Mouse (Mus musculus): ENCODE results near the gene Gm26602. TPM values are rescaled to one million over a fixed set of nuclear protein-coding genes. Genes with fewer than 3 reads are reported as not detected.

Gene Gm26602
- 1.4 and 18.3 TPM in 2 replicates for polyA plus RNA-seq (2015; fragmentation: Nextera tagmentation; extraction: Ambion mirVana)

GRCm38 (mm10) chr10:79910556-79910955 is at the start of gene Gm26602:
Gene Gm26602 (plus strand): TSS chr10:79910856.
- Histone ChIP-seq H3K36me3 (ENCODE audit: control insufficient read depth, insufficient read depth, low read length) (peaks cover 12% of the 10 kb centered on the region), H3K4me3 (ENCODE audit: low read length) (no peak within 1 kb of the TSS), H3K4me1 (ENCODE audit: control insufficient read depth, insufficient read depth, low read depth, low read length) (peaks cover 22% of the 10 kb centered on the region), H3K4me2 (ENCODE audit: low read length) (no peak within 1 kb of the TSS), H3K9me3 (ENCODE audit: control insufficient read depth, low read length) (no peaks in the 10 kb centered on the region), H3K9ac (ENCODE audit: low read depth, low read length) (peak within 1 kb of the TSS; percentile 54), H3K27ac (ENCODE audit: low read depth, low read length) (peak within 1 kb of the TSS; percentile 85), H3K27me3 (replicated peaks; ENCODE audit: control insufficient read depth, insufficient read depth, low read length) (no peaks in the 10 kb centered on the region)
- ATAC-seq = no peak
- 99% methylated on average over 4 of the region's 4 CpGs for WGBS

DNA sequence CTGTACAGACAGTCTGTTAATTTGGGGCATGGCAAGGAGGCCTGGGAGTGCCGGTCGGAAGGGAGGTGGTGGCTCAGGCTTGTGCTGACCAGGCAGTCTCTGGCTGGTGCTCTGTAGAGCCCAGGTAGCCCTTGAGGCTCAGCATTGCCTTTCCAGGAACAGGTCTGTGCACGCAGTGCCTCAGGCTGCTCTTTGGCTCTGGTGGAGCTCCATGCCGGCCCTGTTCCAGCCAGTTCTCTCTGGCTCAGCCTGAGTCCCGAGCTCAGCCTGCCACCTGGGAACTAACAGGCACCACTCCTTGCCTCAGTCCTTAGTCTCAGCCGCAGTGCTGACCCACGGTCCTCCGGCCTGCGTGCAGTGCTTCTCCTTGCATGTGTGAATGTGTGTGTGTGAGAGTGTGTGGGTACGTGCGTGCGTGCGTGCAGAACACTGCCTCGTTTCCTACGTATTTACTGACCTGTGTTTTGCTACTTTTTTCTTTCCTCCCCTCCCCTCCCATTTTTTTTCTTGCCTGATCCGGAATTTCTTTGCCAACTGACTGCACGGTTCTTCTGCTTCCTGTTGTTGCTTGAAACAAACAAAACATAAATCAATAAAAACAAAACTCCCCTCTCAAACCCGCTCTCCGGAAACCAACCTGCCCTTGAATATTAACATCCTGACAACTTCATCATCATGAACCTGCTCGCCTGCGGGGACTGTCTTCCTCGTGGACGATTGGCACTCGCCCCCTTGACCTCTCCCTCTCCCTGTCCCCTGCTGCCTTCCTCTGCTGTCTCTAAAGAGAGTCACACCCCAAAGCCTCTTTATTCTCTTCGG is 49.2 kb upstream of the Gm26602 start:
- Histone ChIP-seq H3K4me1 (ENCODE audit: control insufficient read depth, insufficient read depth, low read depth, low read length) (peaks cover 35% of the 10 kb centered on the region), H3K9ac (ENCODE audit: low read depth, low read length) (no peak overlapping the region), H3K27ac (ENCODE audit: low read depth, low read length) (no peak overlapping the region), H3K27me3 (replicated peaks; ENCODE audit: control insufficient read depth, insufficient read depth, low read length) (no peaks in the 10 kb centered on the region), H3K4me3 (ENCODE audit: low read length) (no peak overlapping the region), H3K4me2 (ENCODE audit: low read length) (no peak overlapping the region), H3K36me3 (ENCODE audit: control insufficient read depth, insufficient read depth, low read length) (peaks cover 52% of the 10 kb centered on the region), H3K9me3 (ENCODE audit: control insufficient read depth, low read length) (no peaks in the 10 kb centered on the region)
- WGBS = 71% methylated on average over 25 of the region's 25 CpGs
- ATAC-seq = no peak

GRCm38 (mm10) chr10:79862049-79862788 is 48.4 kb upstream of the Gm26602 start:
- no peak overlapping the region for H3K4me3 ChIP-seq (ENCODE audit: low read length)
- H3K9me3 ChIP-seq (ENCODE audit: control insufficient read depth, low read length) = no peaks in the 10 kb centered on the region
- H3K27ac ChIP-seq (ENCODE audit: low read depth, low read length) = no peak overlapping the region; the same call in 1 of the 2 replicates
- ATAC-seq = no peak
- H3K4me1 ChIP-seq (ENCODE audit: control insufficient read depth, insufficient read depth, low read depth, low read length) = peaks cover 27% of the 10 kb centered on the region
- H3K9ac ChIP-seq (ENCODE audit: low read depth, low read length) = no peak overlapping the region; the same call in 1 of the 2 replicates
- no peak overlapping the region for H3K4me2 ChIP-seq (ENCODE audit: low read length)
- WGBS = 72% methylated on average over 23 of the region's 23 CpGs
- H3K36me3 ChIP-seq (ENCODE audit: control insufficient read depth, insufficient read depth, low read length) = peaks cover 56% of the 10 kb centered on the region
- no peaks in the 10 kb centered on the region for H3K27me3 ChIP-seq (replicated peaks; ENCODE audit: control insufficient read depth, insufficient read depth, low read length)

DNA sequence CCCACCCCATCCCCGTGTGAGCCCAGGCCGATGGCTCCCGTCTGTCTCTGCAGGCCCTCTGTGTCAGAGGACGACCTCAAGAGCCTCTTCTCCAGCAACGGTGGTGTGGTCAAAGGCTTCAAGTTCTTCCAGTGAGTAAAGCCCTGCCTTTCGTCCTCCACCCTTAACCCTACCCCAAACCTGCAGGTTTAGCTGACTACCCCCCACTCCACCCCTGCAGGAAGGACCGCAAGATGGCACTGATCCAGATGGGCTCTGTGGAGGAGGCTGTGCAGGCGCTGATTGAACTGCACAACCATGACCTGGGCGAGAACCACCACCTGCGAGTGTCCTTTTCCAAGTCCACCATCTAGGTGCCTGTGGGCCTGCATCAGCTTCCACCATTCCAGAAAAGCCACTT is 47.7 kb upstream of the Gm26602 start:
- Histone ChIP-seq H3K4me1 (ENCODE audit: control insufficient read depth, insufficient read depth, low read depth, low read length) (peaks cover 20% of the 10 kb centered on the region), H3K36me3 (ENCODE audit: control insufficient read depth, insufficient read depth, low read length) (peaks cover 56% of the 10 kb centered on the region), H3K9me3 (ENCODE audit: control insufficient read depth, low read length) (no peaks in the 10 kb centered on the region), H3K27me3 (replicated peaks; ENCODE audit: control insufficient read depth, insufficient read depth, low read length) (no peaks in the 10 kb centered on the region), H3K4me2 (ENCODE audit: low read length) (no peak overlapping the region), H3K27ac (ENCODE audit: low read depth, low read length) (no peak overlapping the region; the same call in 1 of the 2 replicates), H3K4me3 (ENCODE audit: low read length) (no peak overlapping the region), H3K9ac (ENCODE audit: low read depth, low read length) (no peak overlapping the region)
- no peak for ATAC-seq
- 73% methylated on average over 10 of the region's 10 CpGs for WGBS

DNA sequence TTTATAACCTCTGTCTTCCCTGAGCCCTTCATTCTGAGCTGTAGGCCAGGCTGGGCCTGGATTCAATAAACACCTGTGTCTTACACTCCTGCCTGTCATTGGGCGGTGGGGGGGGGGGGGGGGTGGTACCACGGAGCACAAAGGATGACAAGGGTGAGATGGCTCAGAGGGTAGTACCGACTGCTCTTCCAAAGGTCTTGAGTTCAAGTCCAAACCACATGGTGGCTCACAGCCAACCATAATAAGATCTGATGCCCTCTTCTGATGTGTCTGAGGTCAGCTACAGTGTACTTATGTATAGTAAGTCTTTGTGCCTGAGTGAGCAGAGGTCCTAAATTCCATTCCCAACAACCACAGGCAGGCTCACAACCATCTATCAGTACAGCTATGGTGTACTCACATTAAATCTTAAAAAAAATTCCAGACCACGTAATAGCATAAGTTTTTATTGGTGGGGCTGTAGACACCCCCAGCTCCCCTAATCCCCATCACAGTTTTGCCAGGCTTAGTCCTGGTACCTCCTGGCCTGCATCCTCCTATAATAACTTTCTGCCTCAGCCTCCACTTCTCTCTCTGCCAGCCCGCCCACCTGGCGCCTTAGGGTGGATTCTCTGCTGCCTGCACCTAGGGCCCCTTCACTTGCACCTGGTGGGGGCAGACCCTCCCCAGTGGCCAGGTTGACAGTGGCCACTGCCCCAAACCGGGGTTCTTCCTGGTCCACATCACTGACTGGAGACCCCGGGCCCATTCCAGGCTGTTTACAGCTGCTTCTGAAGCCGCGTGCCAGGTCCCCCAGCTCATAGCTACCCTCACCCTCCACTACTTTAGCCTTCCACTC is 46.1 kb upstream of the Gm26602 start:
- Histone ChIP-seq H3K4me1 (ENCODE audit: control insufficient read depth, insufficient read depth, low read depth, low read length) (peaks cover 11% of the 10 kb centered on the region), H3K36me3 (ENCODE audit: control insufficient read depth, insufficient read depth, low read length) (peaks cover 52% of the 10 kb centered on the region), H3K27ac (ENCODE audit: low read depth, low read length) (no peak overlapping the region), H3K9ac (ENCODE audit: low read depth, low read length) (0 out of 2 replicates have a peak overlapping the region, but pooled peaks have one; percentile 5), H3K27me3 (replicated peaks; ENCODE audit: control insufficient read depth, insufficient read depth, low read length) (no peaks in the 10 kb centered on the region), H3K4me2 (ENCODE audit: low read length) (no peak overlapping the region), H3K9me3 (ENCODE audit: control insufficient read depth, low read length) (no peaks in the 10 kb centered on the region), H3K4me3 (ENCODE audit: low read length) (no peak overlapping the region)
- peak; percentile 0; the same call in 1 of the 2 replicates for ATAC-seq
- WGBS = 58% methylated on average over 10 of the region's 10 CpGs

DNA sequence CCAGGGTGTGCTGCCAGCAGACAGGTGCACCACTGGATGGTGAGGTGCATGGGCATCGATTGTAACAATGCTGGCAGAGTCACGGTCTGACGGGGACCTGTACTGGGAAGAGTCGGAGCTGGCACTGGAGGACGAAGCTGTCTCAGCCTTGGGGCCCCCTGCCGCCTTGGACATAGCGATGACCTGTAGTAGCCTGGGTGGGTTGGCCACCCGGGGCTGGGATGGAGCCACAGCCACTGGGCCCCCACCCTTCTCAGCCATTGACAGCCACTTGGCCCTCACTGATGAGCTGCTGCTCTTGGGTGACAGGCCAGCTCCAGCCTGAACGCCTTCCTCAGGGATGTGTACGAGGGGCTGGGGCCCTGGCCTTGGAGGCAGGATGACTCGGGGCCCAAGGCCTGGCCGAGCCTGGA is 45.5 kb upstream of the Gm26602 start:
- H3K27ac ChIP-seq (ENCODE audit: low read depth, low read length) = no peak overlapping the region
- peak; percentile 31; the same call in 1 of the 2 replicates for ATAC-seq
- H3K4me3 ChIP-seq (ENCODE audit: low read length) = no peak overlapping the region
- H3K27me3 ChIP-seq (replicated peaks; ENCODE audit: control insufficient read depth, insufficient read depth, low read length) = no peaks in the 10 kb centered on the region
- H3K4me1 ChIP-seq (ENCODE audit: control insufficient read depth, insufficient read depth, low read depth, low read length) = peaks cover 11% of the 10 kb centered on the region
- 63% methylated on average over 12 of the region's 12 CpGs for WGBS
- peak overlapping the region; percentile 5; the same call in 1 of the 2 replicates for H3K9ac ChIP-seq (ENCODE audit: low read depth, low read length)
- H3K9me3 ChIP-seq (ENCODE audit: control insufficient read depth, low read length) = no peaks in the 10 kb centered on the region
- peaks cover 45% of the 10 kb centered on the region for H3K36me3 ChIP-seq (ENCODE audit: control insufficient read depth, insufficient read depth, low read length)
- no peak overlapping the region for H3K4me2 ChIP-seq (ENCODE audit: low read length)

GRCm38 (mm10) chr10:79865801-79866295 is 44.8 kb upstream of the Gm26602 start:
- ATAC-seq = no peak; the same call in 1 of the 2 replicates
- peaks cover 39% of the 10 kb centered on the region for H3K36me3 ChIP-seq (ENCODE audit: control insufficient read depth, insufficient read depth, low read length)
- no peak overlapping the region for H3K9ac ChIP-seq (ENCODE audit: low read depth, low read length)
- H3K4me1 ChIP-seq (ENCODE audit: control insufficient read depth, insufficient read depth, low read depth, low read length) = peaks cover 11% of the 10 kb centered on the region
- H3K4me2 ChIP-seq (ENCODE audit: low read length) = no peak overlapping the region
- no peak overlapping the region for H3K4me3 ChIP-seq (ENCODE audit: low read length)
- no peaks in the 10 kb centered on the region for H3K27me3 ChIP-seq (replicated peaks; ENCODE audit: control insufficient read depth, insufficient read depth, low read length)
- H3K9me3 ChIP-seq (ENCODE audit: control insufficient read depth, low read length) = no peaks in the 10 kb centered on the region
- WGBS = 60% methylated on average over 19 of the region's 19 CpGs
- H3K27ac ChIP-seq (ENCODE audit: low read depth, low read length) = no peak overlapping the region

GRCm38 (mm10) chr10:79866601-79867000 is 44.1 kb upstream of the Gm26602 start:
- ATAC-seq = no peak
- Histone ChIP-seq H3K4me2 (ENCODE audit: low read length) (no peak overlapping the region), H3K9me3 (ENCODE audit: control insufficient read depth, low read length) (no peaks in the 10 kb centered on the region), H3K9ac (ENCODE audit: low read depth, low read length) (no peak overlapping the region), H3K4me3 (ENCODE audit: low read length) (no peak overlapping the region), H3K27me3 (replicated peaks; ENCODE audit: control insufficient read depth, insufficient read depth, low read length) (no peaks in the 10 kb centered on the region), H3K36me3 (ENCODE audit: control insufficient read depth, insufficient read depth, low read length) (peaks cover 32% of the 10 kb centered on the region), H3K27ac (ENCODE audit: low read depth, low read length) (no peak overlapping the region), H3K4me1 (ENCODE audit: control insufficient read depth, insufficient read depth, low read depth, low read length) (peaks cover 12% of the 10 kb centered on the region)
- whole genome bisulfite sequencing = 78% methylated on average over 11 of the region's 11 CpGs

Data from hindbrain, embryonic 16.5 days (tissue).